Mouse (Mus musculus): ENCODE measurements around the gene Gm20388.

DNA sequence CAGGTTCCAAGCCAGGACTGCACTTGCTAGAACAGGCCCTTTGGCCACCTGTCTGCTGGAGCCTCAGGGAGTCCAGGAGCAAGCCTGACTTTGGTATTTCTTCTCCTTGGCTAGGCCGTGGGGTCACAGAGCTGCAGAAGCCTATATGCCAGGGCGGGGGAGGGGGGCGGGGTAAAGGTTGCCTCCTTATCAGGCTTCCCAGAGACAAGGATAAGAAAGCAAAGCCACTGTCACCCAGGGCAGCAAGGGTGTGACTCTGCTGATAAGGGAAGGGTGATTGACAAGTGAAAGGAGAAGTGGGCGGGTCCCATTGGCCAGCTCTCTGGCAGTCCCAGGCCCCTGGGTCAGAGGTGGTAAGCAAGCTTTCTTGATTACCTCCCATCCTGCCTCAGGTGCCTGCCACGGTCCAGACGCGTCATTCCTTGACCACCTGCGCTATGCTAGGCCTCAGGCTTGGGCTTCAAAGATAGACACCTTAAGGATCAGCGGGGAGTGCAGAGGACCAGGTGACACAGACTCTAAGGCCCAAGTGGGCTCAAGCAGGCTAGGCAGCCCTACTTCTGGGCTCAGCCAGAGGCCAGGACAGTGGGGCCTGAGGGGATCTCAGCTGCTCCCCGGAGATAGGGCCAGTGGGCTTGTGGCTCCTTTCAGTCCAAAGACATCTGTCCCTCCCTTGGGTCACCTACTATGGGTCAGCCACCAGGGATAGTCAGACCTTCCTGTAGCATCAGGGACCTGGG, 565.0 kb downstream of the Gm20388 start:
- TF ChIP-seq POLR2A (IDR thresholded peaks at IDR 0.05; ENCODE audit: borderline replicate concordance, insufficient read depth, low read length): no peak
- TF ChIP-seq CTCF (IDR thresholded peaks at IDR 0.05; ENCODE audit: borderline replicate concordance, insufficient read depth, low read depth, low read length): no peak
